Mouse (Mus musculus): ENCODE measurements at regions not wholly inside any gene's neighbourhood (a gene's known extent, or its start where the extent isn't known, plus 50 kb on each side); places are given as distances from the start of the nearest gene placed in this dataset.

DNA sequence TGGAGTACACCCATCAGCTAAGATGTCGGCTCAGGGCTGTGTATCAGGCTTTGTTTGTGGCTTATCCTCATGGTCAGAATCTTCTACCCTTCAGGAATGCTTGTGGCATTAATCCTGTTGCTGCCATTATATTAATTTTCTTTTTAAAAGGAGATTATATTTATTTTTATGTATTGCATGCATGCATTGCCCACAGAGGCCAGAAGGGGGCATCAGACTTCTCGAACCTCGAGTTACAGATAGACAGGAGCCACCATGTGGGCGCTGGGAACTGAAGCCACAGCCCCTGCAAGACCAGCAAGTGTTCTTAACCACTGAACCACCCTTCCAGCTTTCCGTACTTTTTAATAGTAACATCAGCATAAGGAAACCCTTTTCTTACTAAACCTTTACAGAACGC, 134.7 kb upstream of the Pitx1 start:
- TF ChIP-seq CTCF (IDR thresholded peaks at IDR 0.05) (no peak), EP300 (IDR thresholded peaks at IDR 0.05) (no peak)

Data from lung, postnatal 0 days (tissue).